Mouse (Mus musculus): ENCODE data around the gene Spata31d1d. TPM values are rescaled to one million over a fixed set of nuclear protein-coding genes. Genes with fewer than 3 reads are reported as not detected.
A peak's percentile ranks its signal among the peaks of the same experiment; 100 is the strongest.

Gene Spata31d1d
- polyA plus RNA-seq, 1 experiment from 2014 or later: not detected

DNA sequence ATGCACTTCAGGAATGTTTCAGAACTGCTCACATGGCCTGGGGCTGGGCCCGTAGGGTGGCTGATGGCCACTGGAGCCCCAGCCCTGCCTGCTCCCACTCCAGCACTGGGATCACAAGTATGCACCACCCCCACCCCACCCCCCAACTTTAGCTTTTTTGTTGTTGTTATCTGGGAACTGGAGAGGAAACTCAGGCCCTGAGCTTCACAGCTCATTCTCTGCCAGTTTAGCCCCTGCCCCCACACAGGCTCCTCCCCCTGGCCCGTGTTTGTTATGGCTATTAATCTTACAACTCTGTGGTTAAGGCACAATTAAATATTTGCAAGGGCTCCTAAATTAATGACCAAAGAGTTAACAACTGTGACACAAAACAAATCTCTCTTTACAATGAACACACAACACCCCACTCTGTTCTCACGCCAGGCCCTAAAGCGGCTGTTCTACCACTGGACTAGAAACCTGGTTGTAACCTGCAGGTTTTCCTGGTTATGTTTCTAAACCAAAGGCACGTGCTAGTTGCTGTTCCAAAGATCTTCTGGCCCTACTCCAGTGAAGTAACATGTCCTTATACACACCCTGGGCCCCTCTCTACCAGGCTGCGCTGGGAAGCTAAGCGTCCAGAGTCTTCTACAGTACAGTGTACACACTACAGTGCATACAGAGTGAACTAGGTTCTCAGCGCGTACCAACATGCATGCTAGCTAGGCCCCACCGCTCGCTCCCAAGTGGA, 35.4 kb upstream of the Spata31d1d start:
- Histone ChIP-seq H3K4me2 (ENCODE audit: low read depth, low read length) (peak overlapping the region; percentile 83), H3K27me3 (ENCODE audit: control insufficient read depth, insufficient read depth, low read length) (no peaks in the 10 kb centered on the region), H3K27ac (ENCODE audit: low read length) (peak overlapping the region; percentile 29), H3K9ac (ENCODE audit: low read length) (peak overlapping the region; percentile 33), H3K9me3 (replicated peaks; ENCODE audit: control insufficient read depth, low read length) (no peaks in the 10 kb centered on the region), H3K36me3 (ENCODE audit: control insufficient read depth, insufficient read depth) (peaks cover 15% of the 10 kb centered on the region), H3K4me3 (ENCODE audit: low read length) (peak overlapping the region; percentile 91), H3K4me1 (ENCODE audit: control insufficient read depth, insufficient read depth, low read length) (peaks cover 43% of the 10 kb centered on the region)
- WGBS: 46% methylated on average over 11 of the region's 11 CpGs
- no peak for ATAC-seq (replicated peaks; ENCODE audit: extremely low read depth, insufficient read depth, low FRiP score)

DNA sequence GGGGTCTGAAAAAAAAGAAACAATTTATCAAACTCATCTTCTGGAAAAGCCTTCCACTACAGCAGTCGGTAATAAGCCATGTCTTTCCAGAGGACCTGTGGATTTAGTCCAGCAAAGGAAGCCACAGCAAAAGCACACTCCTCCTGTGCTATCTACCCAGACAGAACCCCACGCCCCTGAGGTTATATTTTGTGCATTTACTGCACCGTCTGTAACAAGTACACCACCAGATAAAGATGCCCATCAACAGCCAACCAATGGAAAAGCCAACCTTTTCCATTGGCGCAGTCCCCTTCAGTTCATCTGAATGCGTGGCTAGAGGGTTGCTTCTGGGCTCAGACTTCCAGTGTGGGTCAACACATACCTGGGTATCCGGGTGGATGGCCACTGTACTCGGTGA, 31.2 kb upstream of the Spata31d1d start:
- H3K36me3 ChIP-seq (ENCODE audit: control insufficient read depth, insufficient read depth): peaks cover 43% of the 10 kb centered on the region
- 83% methylated on average over 7 of the region's 7 CpGs for WGBS
- no peak overlapping the region for H3K27ac ChIP-seq (ENCODE audit: low read length)
- H3K4me2 ChIP-seq (ENCODE audit: low read depth, low read length): no peak overlapping the region
- peaks cover 30% of the 10 kb centered on the region for H3K4me1 ChIP-seq (ENCODE audit: control insufficient read depth, insufficient read depth, low read length)
- H3K9ac ChIP-seq (ENCODE audit: low read length): no peak overlapping the region
- H3K4me3 ChIP-seq (ENCODE audit: low read length): no peak overlapping the region
- H3K27me3 ChIP-seq (ENCODE audit: control insufficient read depth, insufficient read depth, low read length): no peaks in the 10 kb centered on the region
- ATAC-seq (replicated peaks; ENCODE audit: extremely low read depth, insufficient read depth, low FRiP score): no peak
- H3K9me3 ChIP-seq (replicated peaks; ENCODE audit: control insufficient read depth, low read length): no peaks in the 10 kb centered on the region

GRCm38 (mm10) chr13:59756906-59757305, 25.4 kb upstream of the Spata31d1d start:
- H3K27me3 ChIP-seq (ENCODE audit: control insufficient read depth, insufficient read depth, low read length): no peaks in the 10 kb centered on the region
- H3K27ac ChIP-seq (ENCODE audit: low read length): no peak overlapping the region

DNA sequence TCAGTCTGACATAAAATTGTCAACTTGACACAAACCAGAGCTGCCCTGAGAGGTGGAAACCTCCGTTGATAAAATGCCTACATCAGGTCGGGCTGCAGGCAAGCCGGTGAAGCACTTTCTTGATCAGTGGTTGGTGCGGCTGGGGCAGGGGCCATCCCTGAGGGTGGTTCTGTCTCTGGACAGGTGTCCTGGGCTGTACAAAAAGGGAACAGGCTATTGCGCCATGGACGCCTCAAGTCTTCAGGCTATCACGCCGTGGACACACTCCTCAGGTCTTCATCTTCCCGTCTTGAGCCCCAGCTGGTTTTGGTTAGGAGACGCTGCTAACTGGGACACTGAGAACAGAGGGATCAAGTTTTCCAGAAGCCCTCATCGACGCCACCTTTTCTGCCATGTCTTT, 18.8 kb upstream of the Spata31d1d start:
- no peak overlapping the region for H3K4me2 ChIP-seq (ENCODE audit: low read depth, low read length)
- peaks cover 7% of the 10 kb centered on the region for H3K36me3 ChIP-seq (ENCODE audit: control insufficient read depth, insufficient read depth)
- H3K4me3 ChIP-seq (ENCODE audit: low read length): no peak overlapping the region
- 61% methylated on average over 12 of the region's 12 CpGs for WGBS
- no peak overlapping the region for H3K9ac ChIP-seq (ENCODE audit: low read length)
- no peak for ATAC-seq (replicated peaks; ENCODE audit: extremely low read depth, insufficient read depth, low FRiP score)
- H3K27ac ChIP-seq (ENCODE audit: low read length): no peak overlapping the region
- H3K9me3 ChIP-seq (replicated peaks; ENCODE audit: control insufficient read depth, low read length): no peaks in the 10 kb centered on the region
- no peaks in the 10 kb centered on the region for H3K4me1 ChIP-seq (ENCODE audit: control insufficient read depth, insufficient read depth, low read length)
- H3K27me3 ChIP-seq (ENCODE audit: control insufficient read depth, insufficient read depth, low read length): no peaks in the 10 kb centered on the region

More at GRCm38 (mm10) chr13:59756906-59757305, 25.4 kb upstream of the Spata31d1d start:
- Histone ChIP-seq H3K4me1 (ENCODE audit: control insufficient read depth, insufficient read depth, low read length) (peaks cover 3% of the 10 kb centered on the region; the same call in 1 of the 2 replicates), H3K9ac (ENCODE audit: low read length) (no peak overlapping the region), H3K9me3 (replicated peaks; ENCODE audit: control insufficient read depth, low read length) (no peaks in the 10 kb centered on the region), H3K4me3 (ENCODE audit: low read length) (no peak overlapping the region), H3K4me2 (ENCODE audit: low read depth, low read length) (no peak overlapping the region), H3K36me3 (ENCODE audit: control insufficient read depth, insufficient read depth) (peaks cover 41% of the 10 kb centered on the region)
- WGBS: 78% methylated on average over 7 of the region's 7 CpGs
- 0 out of 2 replicates have a peak, but pooled peaks have one; percentile 25 for ATAC-seq (replicated peaks; ENCODE audit: extremely low read depth, insufficient read depth, low FRiP score)

GRCm38 (mm10) chr13:59746711-59747110, 15.2 kb upstream of the Spata31d1d start, which contains the start of gene 1700014D04Rik:
Gene 1700014D04Rik (minus strand): TSS chr13:59746752.
- H3K27me3 ChIP-seq (ENCODE audit: control insufficient read depth, insufficient read depth, low read length): no peaks in the 10 kb centered on the region
- no peaks in the 10 kb centered on the region for H3K9me3 ChIP-seq (replicated peaks; ENCODE audit: control insufficient read depth, low read length)
- no peak within 1 kb of the TSS for H3K27ac ChIP-seq (ENCODE audit: low read length)
- 81% methylated on average over 9 of the region's 9 CpGs for WGBS
- no peak for ATAC-seq (replicated peaks; ENCODE audit: extremely low read depth, insufficient read depth, low FRiP score)
- H3K9ac ChIP-seq (ENCODE audit: low read length): no peak within 1 kb of the TSS
- H3K36me3 ChIP-seq (ENCODE audit: control insufficient read depth, insufficient read depth): no peaks in the 10 kb centered on the region
- no peaks in the 10 kb centered on the region for H3K4me1 ChIP-seq (ENCODE audit: control insufficient read depth, insufficient read depth, low read length)
- H3K4me2 ChIP-seq (ENCODE audit: low read depth, low read length): no peak within 1 kb of the TSS
- H3K4me3 ChIP-seq (ENCODE audit: low read length): no peak within 1 kb of the TSS

DNA sequence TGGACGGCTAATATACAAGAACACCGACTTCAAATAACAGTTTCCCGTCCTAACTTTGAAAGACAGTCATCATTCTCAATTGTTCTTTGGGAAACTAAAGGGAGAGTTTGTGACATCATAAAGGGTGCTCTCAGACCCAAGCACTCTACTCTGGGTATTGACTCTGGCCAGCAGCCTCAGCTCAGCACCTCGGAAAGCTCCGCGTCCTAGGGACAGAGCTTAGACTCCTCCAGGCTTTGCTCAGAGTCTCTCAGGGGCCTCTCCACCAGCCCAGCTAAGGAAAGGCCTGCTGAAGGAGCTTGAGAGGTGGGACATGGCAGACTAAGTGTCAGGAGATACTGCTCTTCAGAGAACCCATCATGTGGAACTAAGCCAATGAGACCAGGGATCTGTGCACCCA, 14.6 kb upstream of the Spata31d1d start:
- H3K27me3 ChIP-seq (ENCODE audit: control insufficient read depth, insufficient read depth, low read length): no peaks in the 10 kb centered on the region
- H3K36me3 ChIP-seq (ENCODE audit: control insufficient read depth, insufficient read depth): no peaks in the 10 kb centered on the region
- no peaks in the 10 kb centered on the region for H3K9me3 ChIP-seq (replicated peaks; ENCODE audit: control insufficient read depth, low read length)
- H3K4me2 ChIP-seq (ENCODE audit: low read depth, low read length): no peak overlapping the region
- ATAC-seq (replicated peaks; ENCODE audit: extremely low read depth, insufficient read depth, low FRiP score): no peak
- 59% methylated on average over 6 of the region's 6 CpGs for WGBS
- H3K9ac ChIP-seq (ENCODE audit: low read length): no peak overlapping the region
- H3K27ac ChIP-seq (ENCODE audit: low read length): no peak overlapping the region
- H3K4me1 ChIP-seq (ENCODE audit: control insufficient read depth, insufficient read depth, low read length): peaks cover 1% of the 10 kb centered on the region
- no peak overlapping the region for H3K4me3 ChIP-seq (ENCODE audit: low read length)

DNA sequence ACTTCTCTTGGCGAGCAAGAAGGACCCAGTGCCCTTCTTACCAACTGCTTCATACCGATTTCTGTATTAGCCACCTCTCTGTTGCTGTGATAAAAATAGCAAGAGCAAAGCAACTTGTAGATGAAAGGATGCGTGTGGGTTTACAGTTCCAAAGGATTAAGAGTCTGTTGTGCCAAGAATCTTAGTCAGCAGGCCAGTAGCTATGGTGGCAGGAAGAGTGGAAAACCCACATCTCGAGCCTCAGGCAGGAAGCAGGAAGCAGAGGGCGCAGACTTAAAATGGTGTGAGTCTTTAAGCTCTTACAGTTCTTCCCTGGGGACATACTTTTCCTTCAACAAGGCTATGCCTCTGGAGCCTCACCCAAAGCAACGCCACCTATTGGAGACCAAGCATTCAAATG, 13.9 kb upstream of the Spata31d1d start:
- WGBS: 70% methylated on average over 6 of the region's 6 CpGs
- ATAC-seq (replicated peaks; ENCODE audit: extremely low read depth, insufficient read depth, low FRiP score): no peak
- Histone ChIP-seq H3K4me3 (ENCODE audit: low read length) (no peak overlapping the region), H3K9ac (ENCODE audit: low read length) (no peak overlapping the region), H3K4me1 (ENCODE audit: control insufficient read depth, insufficient read depth, low read length) (peaks cover 5% of the 10 kb centered on the region), H3K36me3 (ENCODE audit: control insufficient read depth, insufficient read depth) (no peaks in the 10 kb centered on the region), H3K4me2 (ENCODE audit: low read depth, low read length) (no peak overlapping the region), H3K9me3 (replicated peaks; ENCODE audit: control insufficient read depth, low read length) (no peaks in the 10 kb centered on the region), H3K27ac (ENCODE audit: low read length) (no peak overlapping the region), H3K27me3 (ENCODE audit: control insufficient read depth, insufficient read depth, low read length) (no peaks in the 10 kb centered on the region)

- Histone ChIP-seq H3K4me2 (ENCODE audit: low read depth, low read length) (no peak overlapping the region), H3K36me3 (ENCODE audit: control insufficient read depth, insufficient read depth) (no peaks in the 10 kb centered on the region), H3K4me3 (ENCODE audit: low read length) (no peak overlapping the region), H3K9ac (ENCODE audit: low read length) (no peak overlapping the region), H3K4me1 (ENCODE audit: control insufficient read depth, insufficient read depth, low read length) (peaks cover 5% of the 10 kb centered on the region), H3K27ac (ENCODE audit: low read length) (no peak overlapping the region), H3K27me3 (ENCODE audit: control insufficient read depth, insufficient read depth, low read length) (no peaks in the 10 kb centered on the region), H3K9me3 (replicated peaks; ENCODE audit: control insufficient read depth, low read length) (no peaks in the 10 kb centered on the region)
- ATAC-seq (replicated peaks; ENCODE audit: extremely low read depth, insufficient read depth, low FRiP score): no peak
- 69% methylated on average over 10 of the region's 10 CpGs for WGBS
These were observed 10.1 kb upstream of the Spata31d1d start for GRCm38 (mm10) chr13:59741697-59742096.

GRCm38 (mm10) chr13:59741096-59741495, 9.5 kb upstream of the Spata31d1d start:
- 41% methylated on average over 11 of the region's 11 CpGs for WGBS
- no peak overlapping the region for H3K27ac ChIP-seq (ENCODE audit: low read length)
- H3K9ac ChIP-seq (ENCODE audit: low read length): no peak overlapping the region
- H3K9me3 ChIP-seq (replicated peaks; ENCODE audit: control insufficient read depth, low read length): no peaks in the 10 kb centered on the region
- peak overlapping the region; percentile 24; the same call in 1 of the 2 replicates for H3K4me2 ChIP-seq (ENCODE audit: low read depth, low read length)
- no peaks in the 10 kb centered on the region for H3K36me3 ChIP-seq (ENCODE audit: control insufficient read depth, insufficient read depth)
- ATAC-seq (replicated peaks; ENCODE audit: extremely low read depth, insufficient read depth, low FRiP score): no peak
- no peaks in the 10 kb centered on the region for H3K27me3 ChIP-seq (ENCODE audit: control insufficient read depth, insufficient read depth, low read length)
- no peak overlapping the region for H3K4me3 ChIP-seq (ENCODE audit: low read length)
- peaks cover 5% of the 10 kb centered on the region for H3K4me1 ChIP-seq (ENCODE audit: control insufficient read depth, insufficient read depth, low read length)
